Mouse (Mus musculus): ENCODE measurements around the gene Ocm.

GRCm38 (mm10) chr5:144039886-144040285 lies 13.4 kb upstream of the Ocm start:
- TF ChIP-seq CTCF (IDR thresholded peaks at IDR 0.05; ENCODE audit: low read depth) (no peak), EP300 (optimal IDR thresholded peaks at IDR 0.05) (no peak)

Measured in stomach, postnatal 0 days (tissue).